Mouse (Mus musculus): ENCODE measurements around the gene Slitrk2. TPM values are rescaled to one million over a fixed set of nuclear protein-coding genes. Genes with fewer than 3 reads are reported as not detected.

Gene Slitrk2
- 10.8 and 11.2 TPM in 2 replicates for polyA plus RNA-seq (2014; fragmentation: Nextera tagmentation; extraction: Ambion mirVana)

DNA sequence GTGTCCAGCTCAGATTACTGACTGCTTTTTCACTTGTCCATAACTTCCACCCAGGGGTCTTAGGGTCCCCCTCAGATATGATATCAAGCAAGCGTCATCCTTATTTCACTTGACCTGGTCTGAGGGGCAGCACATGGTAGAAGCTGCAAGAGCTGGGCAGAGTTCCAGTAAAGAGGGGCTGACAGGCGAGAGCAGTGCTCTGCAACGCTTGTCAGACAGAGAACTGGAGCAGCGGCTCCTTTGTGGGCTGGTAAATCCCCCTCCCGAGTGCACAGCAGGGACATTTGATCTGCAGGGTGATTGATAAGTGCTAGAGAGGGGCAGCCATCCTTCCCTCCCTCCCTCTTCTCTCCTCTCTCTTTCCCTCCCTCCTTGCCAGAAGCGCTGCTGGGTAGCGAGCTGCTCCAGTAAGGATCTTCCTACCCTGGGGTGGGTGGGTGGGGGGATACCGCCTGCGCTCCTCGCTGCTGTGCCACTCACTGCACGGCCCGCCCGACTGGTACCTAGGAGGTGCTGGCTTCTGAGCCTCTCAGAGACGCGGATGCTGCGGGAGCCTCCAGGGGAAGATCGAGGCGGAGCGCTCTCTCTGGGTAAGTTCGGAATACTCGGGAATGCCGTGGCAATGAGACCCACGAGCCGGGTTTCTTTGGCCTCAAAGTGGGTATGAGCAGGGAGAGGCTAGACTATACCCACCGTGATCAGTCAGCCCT, at the start of gene Slitrk2:
TSS of gene Slitrk2 (plus strand) at position 408 of the 710 bp plus-strand sequence.
- Histone ChIP-seq H3K27ac (replicated peaks; ENCODE audit: low read depth, low read length) (no peak within 1 kb of the TSS), H3K9ac (replicated peaks; ENCODE audit: low read length) (peak within 1 kb of the TSS; percentile 38), H3K9me3 (ENCODE audit: control insufficient read depth, low read length) (no peaks in the 10 kb centered on the region), H3K4me2 (ENCODE audit: low read length) (peak within 1 kb of the TSS; percentile 61), H3K27me3 (ENCODE audit: control insufficient read depth, insufficient read depth, low read length) (no peaks in the 10 kb centered on the region), H3K36me3 (ENCODE audit: control insufficient read depth, insufficient read depth, low read length) (no peaks in the 10 kb centered on the region), H3K4me1 (ENCODE audit: control insufficient read depth, insufficient read depth, low read length) (no peaks in the 10 kb centered on the region), H3K4me3 (replicated peaks; ENCODE audit: low read depth, low read length) (peak within 1 kb of the TSS; percentile 32)
- DNase-seq (peak; percentile 62), ATAC-seq (ENCODE audit: low FRiP score, low TSS enrichment) (peak; percentile 53)
- WGBS = 20% methylated on average over 25 of the region's 25 CpGs

DNA sequence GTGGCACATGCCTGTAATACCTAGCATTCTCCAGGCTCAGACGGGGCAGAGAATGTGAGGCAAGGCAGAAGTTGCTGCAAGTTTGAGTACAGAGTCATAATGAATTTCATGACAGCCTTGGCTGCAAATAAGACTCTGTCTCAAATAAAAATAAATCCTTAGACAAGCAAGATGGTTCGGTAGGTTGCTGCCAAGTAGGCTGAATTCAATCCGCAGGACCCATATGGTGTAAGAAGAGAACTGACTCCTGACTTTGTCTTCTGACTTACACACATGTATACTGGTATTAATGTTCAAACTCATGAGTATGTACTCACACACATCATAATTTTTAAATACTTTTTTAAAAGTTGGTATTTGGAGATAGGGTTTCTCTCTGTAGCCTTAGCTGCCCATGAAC, 43.6 kb upstream of the Slitrk2 start:
- H3K4me1 ChIP-seq (ENCODE audit: control insufficient read depth, insufficient read depth, low read length) = no peaks in the 10 kb centered on the region
- H3K36me3 ChIP-seq (ENCODE audit: control insufficient read depth, insufficient read depth, low read length) = no peaks in the 10 kb centered on the region
- no peak overlapping the region for H3K4me2 ChIP-seq (ENCODE audit: low read length)
- H3K4me3 ChIP-seq (replicated peaks; ENCODE audit: low read depth, low read length) = no peak overlapping the region
- H3K9ac ChIP-seq (replicated peaks; ENCODE audit: low read length) = no peak overlapping the region
- DNase-seq (no peak), ATAC-seq (ENCODE audit: low FRiP score, low TSS enrichment) (no peak)
- no peak overlapping the region for H3K27ac ChIP-seq (replicated peaks; ENCODE audit: low read depth, low read length)
- no peaks in the 10 kb centered on the region for H3K9me3 ChIP-seq (ENCODE audit: control insufficient read depth, low read length)
- H3K27me3 ChIP-seq (ENCODE audit: control insufficient read depth, insufficient read depth, low read length) = no peaks in the 10 kb centered on the region
- 83% methylated on average over 3 of the region's 3 CpGs for WGBS

DNA sequence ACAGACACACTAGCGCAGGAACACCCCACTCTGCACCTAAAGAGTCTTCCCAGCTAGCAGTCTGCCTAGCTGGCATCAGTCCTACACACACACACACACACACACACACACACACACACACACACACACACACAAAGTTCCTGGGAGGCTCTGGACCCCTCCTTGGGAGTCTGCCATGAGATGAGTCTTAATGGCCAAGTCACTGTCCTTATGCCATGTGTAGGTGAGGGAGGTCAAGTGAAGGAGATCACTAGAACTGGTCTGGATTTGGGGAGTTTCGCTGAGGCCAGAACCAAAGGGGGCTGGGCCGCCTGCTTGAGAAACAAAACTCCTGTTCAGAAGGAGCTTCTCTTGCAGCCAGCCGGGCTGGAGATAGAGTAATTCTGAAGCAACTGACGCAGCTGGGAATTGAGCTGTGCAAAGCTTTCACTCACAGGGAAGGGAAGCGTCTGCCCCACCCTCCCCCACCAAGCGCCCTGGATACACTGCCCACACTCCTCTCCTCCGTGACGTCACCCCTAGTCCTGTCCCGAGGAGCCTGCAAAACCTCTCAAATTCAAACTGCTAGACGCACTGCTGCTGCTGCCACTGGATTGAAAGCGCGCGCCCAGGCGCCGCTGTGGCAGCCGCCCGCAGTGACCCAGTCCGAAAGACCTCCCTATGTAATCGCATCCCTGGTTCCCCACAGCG, 3.5 kb downstream of the Slitrk2 start:
- Histone ChIP-seq H3K4me1 (ENCODE audit: control insufficient read depth, insufficient read depth, low read length) (no peaks in the 10 kb centered on the region), H3K9ac (replicated peaks; ENCODE audit: low read length) (peak overlapping the region; percentile 50)
- peak; percentile 84 for ATAC-seq (ENCODE audit: low FRiP score, low TSS enrichment)

DNA sequence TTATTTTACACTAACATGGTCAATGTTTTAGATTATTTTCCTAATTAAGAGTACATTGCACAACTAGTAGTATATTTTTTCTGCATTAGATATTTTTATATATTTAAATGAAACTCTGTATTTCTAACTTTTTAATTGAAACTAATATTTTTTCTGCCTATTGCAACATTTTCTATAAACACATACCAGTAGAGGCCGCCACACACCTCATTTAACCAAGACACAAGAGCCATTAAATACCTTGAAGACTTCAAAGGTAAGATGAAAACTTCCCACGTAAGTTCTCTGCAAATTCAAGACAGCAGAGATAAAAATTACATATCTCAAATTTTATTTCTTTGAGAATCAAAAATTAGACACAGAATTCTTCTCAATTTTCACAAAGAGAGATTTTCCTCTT, 8.2 kb downstream of the Slitrk2 start:
- Histone ChIP-seq H3K9ac (replicated peaks; ENCODE audit: low read length) (no peak overlapping the region), H3K9me3 (ENCODE audit: control insufficient read depth, low read length) (no peaks in the 10 kb centered on the region), H3K4me2 (ENCODE audit: low read length) (no peak overlapping the region), H3K4me3 (replicated peaks; ENCODE audit: low read depth, low read length) (no peak overlapping the region), H3K27ac (replicated peaks; ENCODE audit: low read depth, low read length) (no peak overlapping the region), H3K27me3 (ENCODE audit: control insufficient read depth, insufficient read depth, low read length) (no peaks in the 10 kb centered on the region), H3K36me3 (ENCODE audit: control insufficient read depth, insufficient read depth, low read length) (no peaks in the 10 kb centered on the region), H3K4me1 (ENCODE audit: control insufficient read depth, insufficient read depth, low read length) (no peaks in the 10 kb centered on the region)
- DNase-seq (peak; percentile 64), ATAC-seq (ENCODE audit: low FRiP score, low TSS enrichment) (no peak)
- 46% methylated on average over 2 of the region's 2 CpGs for WGBS

More for the DNA sequence above, 3.5 kb downstream of the Slitrk2 start:
- peak overlapping the region; percentile 45 for H3K27ac ChIP-seq (replicated peaks; ENCODE audit: low read depth, low read length)
- H3K4me2 ChIP-seq (ENCODE audit: low read length) = peak overlapping the region; percentile 63
- DNase-seq = peak; percentile 76
- H3K27me3 ChIP-seq (ENCODE audit: control insufficient read depth, insufficient read depth, low read length) = no peaks in the 10 kb centered on the region
- 14% methylated on average over 21 of the region's 21 CpGs for WGBS
- no peaks in the 10 kb centered on the region for H3K36me3 ChIP-seq (ENCODE audit: control insufficient read depth, insufficient read depth, low read length)
- no peaks in the 10 kb centered on the region for H3K9me3 ChIP-seq (ENCODE audit: control insufficient read depth, low read length)
- H3K4me3 ChIP-seq (replicated peaks; ENCODE audit: low read depth, low read length) = peak overlapping the region; percentile 39

DNA sequence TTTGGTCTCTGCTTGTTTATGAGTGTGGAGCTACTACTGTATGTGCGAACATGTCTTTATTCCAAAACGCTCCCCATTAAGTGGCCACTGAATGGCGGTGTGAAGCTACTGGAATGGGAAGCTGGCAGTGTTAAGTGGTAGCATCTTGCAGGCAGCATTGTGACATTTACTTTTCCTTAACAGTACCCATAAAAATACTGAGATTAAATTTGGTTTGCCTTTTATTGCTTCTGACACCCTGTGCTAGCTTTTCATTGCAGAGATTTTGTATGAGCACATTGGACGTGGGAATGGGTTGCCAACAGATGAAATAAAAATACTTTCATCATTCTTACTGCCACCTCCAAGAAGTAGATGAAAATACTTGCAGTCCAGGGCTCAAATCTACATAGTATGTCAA, 27.8 kb downstream of the Slitrk2 start:
- no peaks in the 10 kb centered on the region for H3K36me3 ChIP-seq (ENCODE audit: control insufficient read depth, insufficient read depth, low read length)
- H3K4me3 ChIP-seq (replicated peaks; ENCODE audit: low read depth, low read length) = no peak overlapping the region
- H3K27me3 ChIP-seq (ENCODE audit: control insufficient read depth, insufficient read depth, low read length) = no peaks in the 10 kb centered on the region
- no peaks in the 10 kb centered on the region for H3K4me1 ChIP-seq (ENCODE audit: control insufficient read depth, insufficient read depth, low read length)
- H3K4me2 ChIP-seq (ENCODE audit: low read length) = no peak overlapping the region
- ATAC-seq (ENCODE audit: low FRiP score, low TSS enrichment) (no peak), DNase-seq (no peak)
- H3K27ac ChIP-seq (replicated peaks; ENCODE audit: low read depth, low read length) = no peak overlapping the region
- 91% methylated on average over 4 of the region's 4 CpGs for WGBS
- no peaks in the 10 kb centered on the region for H3K9me3 ChIP-seq (ENCODE audit: control insufficient read depth, low read length)
- H3K9ac ChIP-seq (replicated peaks; ENCODE audit: low read length) = no peak overlapping the region

DNA sequence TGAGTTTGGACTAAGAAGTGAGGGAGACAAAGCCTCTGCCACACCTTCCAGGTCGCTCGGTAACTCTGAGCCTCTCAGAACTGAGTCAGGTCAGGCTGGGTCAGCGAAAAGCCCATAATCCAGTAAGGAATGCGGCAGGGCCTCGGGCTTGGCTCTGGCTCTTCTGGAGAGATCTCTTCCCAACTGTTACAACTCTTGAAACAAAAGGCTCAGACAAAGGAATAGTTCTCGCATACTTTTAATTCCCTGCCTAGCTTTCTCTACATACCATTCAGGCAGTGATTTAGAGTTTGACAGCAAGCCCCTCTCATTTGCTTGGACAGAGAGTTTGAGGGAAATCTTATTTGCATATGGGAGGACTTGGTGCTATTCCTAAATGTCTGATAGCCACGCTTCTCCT, 29.5 kb downstream of the Slitrk2 start:
- Histone ChIP-seq H3K4me2 (ENCODE audit: low read length) (no peak overlapping the region), H3K36me3 (ENCODE audit: control insufficient read depth, insufficient read depth, low read length) (no peaks in the 10 kb centered on the region), H3K27ac (replicated peaks; ENCODE audit: low read depth, low read length) (no peak overlapping the region), H3K27me3 (ENCODE audit: control insufficient read depth, insufficient read depth, low read length) (no peaks in the 10 kb centered on the region), H3K9ac (replicated peaks; ENCODE audit: low read length) (no peak overlapping the region), H3K9me3 (ENCODE audit: control insufficient read depth, low read length) (no peaks in the 10 kb centered on the region), H3K4me3 (replicated peaks; ENCODE audit: low read depth, low read length) (no peak overlapping the region), H3K4me1 (ENCODE audit: control insufficient read depth, insufficient read depth, low read length) (no peaks in the 10 kb centered on the region)
- ATAC-seq (ENCODE audit: low FRiP score, low TSS enrichment) (no peak), DNase-seq (no peak)
- WGBS = 28% methylated on average over 7 of the region's 7 CpGs
